25 mouse cellular contexts compared by ENCODE assay signal in the genomic region with DNA sequence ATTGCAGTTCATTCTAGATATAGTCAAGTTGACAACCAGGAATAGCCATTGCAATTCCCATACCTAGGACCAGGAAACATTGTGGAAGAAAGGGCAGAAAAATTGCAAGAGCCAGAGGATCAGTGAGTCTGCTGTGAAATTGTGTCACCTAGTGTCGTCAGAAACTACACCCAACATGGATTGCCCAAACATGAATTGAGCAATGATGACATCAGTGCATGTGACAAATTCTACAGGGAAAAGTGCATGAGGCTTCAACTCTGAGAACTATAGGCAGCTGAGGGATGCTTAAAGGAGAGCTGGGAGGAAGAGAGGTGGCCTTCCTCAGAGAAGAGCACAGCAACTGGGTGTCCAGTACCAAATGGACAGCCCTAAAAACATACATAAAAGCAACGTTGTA. TPM values are rescaled to one million over a fixed set of nuclear protein-coding genes. Genes with fewer than 3 reads are reported as not detected.
DNase-seq lines count a peak whose midpoint lies in the region; ATAC-seq and TF ChIP-seq lines count a peak whose summit lies in the region.
"Had no signal": no experiment of that assay in that cellular context is flagged by ENCODE, and none has a peak within 500 bp of the region (broad histone marks: within the 10 kb centered on the region; RNA-seq: fewer than 3 reads in every experiment).

No protein-coding gene starts in this region.

- peak; percentile 77 for ATAC-seq in megakaryocyte progenitor cell, adult 5-6 weeks (replicated peaks; ENCODE audit: poor library complexity)
- ATAC-seq: forebrain, embryonic 16.5 days; hindbrain, embryonic 16.5 days; inflammation-experienced regulatory T-cells, adult 6 months had no signal

- H3K36me3 ChIP-seq in liver, adult 2 months (ENCODE audit: control insufficient read depth, insufficient read depth, low read length): no peaks in the 10 kb centered on the region
- H3K36me3 ChIP-seq: embryonic facial prominence, embryonic 15.5 days; heart, embryonic 10.5 days; hindbrain, embryonic 12.5 days had no signal

- intact Hi-C loops in left cerebral cortex, postnatal 25 days (cut with DNase I): no loop called here

- peak; percentile 78 for DNase-seq in liver, adult 2 months (ENCODE audit: extremely low read depth, low read depth, low spot score)
- DNase-seq in liver (no peak), 416B (ENCODE audit: low read depth) (peak; percentile 45)
- peak; percentile 40 for DNase-seq in gonadal fat pad, adult 2 months (ENCODE audit: low read depth)
- DNase-seq in left cerebral cortex, postnatal 25 days (ENCODE audit: low spot score in 2 of 2): no peak
- DNase-seq in spleen, postnatal 4 days (ENCODE audit: low spot score in 2 of 2): no peak
- DNase-seq: adrenal gland, postnatal 14 days; cerebellum, adult 2 months; cerebellum, postnatal 10 days; embryo, embryonic 11 days; gastrocnemius, postnatal 25 days; heart, adult 18-20 months; heart, postnatal 10 days; heart, postnatal 4 days had no signal

- H3K4me3 ChIP-seq in liver, adult 2 months (ENCODE audit: insufficient read depth, low read depth, low read length): no peak overlapping the region
- H3K4me3 ChIP-seq: embryonic facial prominence, embryonic 15.5 days; erythroblast, embryonic 14.5 days; heart, embryonic 10.5 days; hindbrain, embryonic 12.5 days had no signal

- no peaks in the 10 kb centered on the region; the same call in 1 of the 2 replicates for H3K79me2 ChIP-seq in liver, adult 2 months (ENCODE audit: control insufficient read depth, insufficient read depth, low read length)

- H3K27me3 ChIP-seq in liver, adult 2 months (ENCODE audit: control insufficient read depth, insufficient read depth, low read length): no peaks in the 10 kb centered on the region
- H3K27me3 ChIP-seq: hindbrain, embryonic 12.5 days had no signal

- no peak for TF ChIP-seq CTCF in liver, adult 2 months (IDR thresholded peaks at IDR 0.05; ENCODE audit: low read depth, low read length)

- 0 out of 2 replicates have a peak overlapping the region, but pooled peaks have one; percentile 15 for H3K27ac ChIP-seq in liver, adult 2 months (replicated peaks; ENCODE audit: insufficient read depth, low read depth, low read length)
- H3K27ac ChIP-seq: embryonic facial prominence, embryonic 15.5 days; heart, embryonic 10.5 days; hindbrain, embryonic 12.5 days had no signal

- H3K9ac ChIP-seq in liver, adult 2 months (ENCODE audit: low read depth, low read length): no peak overlapping the region
- H3K9ac ChIP-seq: embryonic facial prominence, embryonic 15.5 days; hindbrain, embryonic 12.5 days had no signal

- peaks cover 17% of the 10 kb centered on the region for H3K4me1 ChIP-seq in liver, adult 2 months (ENCODE audit: control insufficient read depth, insufficient read depth, low read length)
- H3K4me1 ChIP-seq: embryonic facial prominence, embryonic 15.5 days; heart, embryonic 10.5 days; hindbrain, embryonic 12.5 days had no signal

- TF ChIP-seq POLR2A in liver, adult 2 months (IDR thresholded peaks at IDR 0.05; ENCODE audit: extremely low read depth, insufficient read depth, low read length): no peak

- WGBS in liver, adult 2 months: 32% methylated on average over 2 of the region's 2 CpGs

RNA-seq across cellular contexts. Expression of gene Itih2, which starts 6.1 kb away (rescaled TPM):
- 677 and 1,125 TPM in 2 replicates for total RNA-seq in liver, adult 2 months (2014; rRNA removed)
- polyA plus RNA-seq in liver, adult 2 months (2012; rRNA removed): 409 and 422 TPM in 2 replicates
- 3.3 and 5.5 TPM in 2 replicates for polyA plus RNA-seq in gonadal fat pad, adult 2 months (2012; rRNA removed)
- not detected in 2 replicates for total RNA-seq in megakaryocyte progenitor cell, adult 5-6 weeks (2015)
- not detected in 2 replicates for total RNA-seq in megakaryocyte progenitor cell, adult 5-6 weeks (2017)
- total RNA-seq in left cerebral cortex, postnatal 25 days (2021): 1 to 10 TPM; 3.2 to 3.5 TPM
- total RNA-seq: common myeloid progenitor, adult 5-6 weeks; MEL had no signal
- polyA plus RNA-seq: C2C12; inflammation-experienced regulatory T-cells, adult 6 months had no signal

RNA-seq across cellular contexts. Expression of gene Itih5, which starts 16.1 kb away (rescaled TPM):
- total RNA-seq in liver, adult 2 months (2014; rRNA removed): 7.4 and 7.8 TPM in 2 replicates
- polyA plus RNA-seq in liver, adult 2 months (2012; rRNA removed): 1.9 and 4.6 TPM in 2 replicates
- polyA plus RNA-seq in gonadal fat pad, adult 2 months (2012; rRNA removed): 65.8 and 82.6 TPM in 2 replicates
- 4.9 and 5.9 TPM in 2 replicates for total RNA-seq in megakaryocyte progenitor cell, adult 5-6 weeks (2015)
- 4.8 and 6.8 TPM in 2 replicates for total RNA-seq in megakaryocyte progenitor cell, adult 5-6 weeks (2017)
- 10 to 100 TPM; 13.8 to 15.7 TPM for total RNA-seq in left cerebral cortex, postnatal 25 days (2021)
- total RNA-seq: MEL had no signal
- polyA plus RNA-seq: C2C12; erythroblast, embryonic 14.5 days had no signal

RNA-seq across cellular contexts. Expression of gene Kin, which starts 56.9 kb away (rescaled TPM):
- total RNA-seq in liver, adult 2 months (2014; rRNA removed): 5.2 and 7.7 TPM in 2 replicates
- 1.3 and 1.9 TPM in 2 replicates for polyA plus RNA-seq in liver, adult 2 months (2012; rRNA removed)
- 4.8 and 5.0 TPM in 2 replicates for polyA plus RNA-seq in gonadal fat pad, adult 2 months (2012; rRNA removed)
- 23.0 and 27.1 TPM in 2 replicates for total RNA-seq in megakaryocyte progenitor cell, adult 5-6 weeks (2015)
- total RNA-seq in megakaryocyte progenitor cell, adult 5-6 weeks (2017): 29.6 and 34.4 TPM in 2 replicates
- 10 to 100 TPM; 10.7 to 12.6 TPM for total RNA-seq in left cerebral cortex, postnatal 25 days (2021)

RNA-seq across cellular contexts. Expression of gene Atp5c1, which starts 57.0 kb away (rescaled TPM):
- 559 and 593 TPM in 2 replicates for total RNA-seq in liver, adult 2 months (2014; rRNA removed)
- polyA plus RNA-seq in liver, adult 2 months (2012; rRNA removed): 314 and 324 TPM in 2 replicates
- polyA plus RNA-seq in gonadal fat pad, adult 2 months (2012; rRNA removed): 309 and 387 TPM in 2 replicates
- total RNA-seq in megakaryocyte progenitor cell, adult 5-6 weeks (2015): 559 and 601 TPM in 2 replicates
- 468 and 493 TPM in 2 replicates for total RNA-seq in megakaryocyte progenitor cell, adult 5-6 weeks (2017)
- total RNA-seq in left cerebral cortex, postnatal 25 days (2021): 100 to 1,000 TPM; 243 to 265 TPM

Comparison
In these comparisons a context has a peak if more than half of its experiments do, and no peak if none do; other contexts are left out.
1. DNase-seq: peak in liver, adult 2 months (single experiment), 416B (single experiment) and gonadal fat pad, adult 2 months (single experiment); none in liver (single experiment), left cerebral cortex, postnatal 25 days (0 of 2) and spleen, postnatal 4 days (0 of 2).
2. RNA of gene Itih2, which starts 6.1 kb away (total RNA-seq): 677 to 1,125 TPM in liver, adult 2 months; 3.2 to 3.5 TPM in left cerebral cortex, postnatal 25 days and not detected in megakaryocyte progenitor cell, adult 5-6 weeks; every median in the first group is over 100 times any median in the second.